Mouse (Mus musculus): ENCODE measurements around the gene Wwtr1.

Gene Wwtr1

DNA sequence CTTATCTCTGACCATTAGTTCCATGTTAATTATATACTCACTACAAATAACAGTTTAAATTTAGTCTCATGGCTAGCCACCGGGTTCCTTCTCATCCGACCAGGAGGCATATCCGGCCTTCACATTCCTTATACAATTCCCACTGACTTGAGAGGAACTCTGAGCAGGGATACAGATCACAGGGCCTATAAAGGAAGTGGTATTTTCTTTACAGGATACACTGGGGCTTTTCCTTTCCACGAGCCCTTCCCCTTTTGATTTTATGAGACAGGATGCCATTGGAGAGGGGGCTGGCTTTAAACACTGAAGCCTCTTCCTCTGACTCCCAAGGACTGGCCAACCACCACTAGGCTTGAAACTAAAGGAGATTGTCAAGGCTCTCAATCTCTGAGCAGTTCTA is 59.6 kb downstream of the Wwtr1 start:
- no peak for DNase-seq (ENCODE audit: low read depth, low spot score)

- no peak for DNase-seq (ENCODE audit: low read depth, low spot score)
These were observed 60.7 kb downstream of the Wwtr1 start for GRCm38 (mm10) chr3:57515044-57515443.

- no peak for DNase-seq (ENCODE audit: low read depth, low spot score)
These were observed 63.7 kb downstream of the Wwtr1 start for GRCm38 (mm10) chr3:57511816-57512586.

DNA sequence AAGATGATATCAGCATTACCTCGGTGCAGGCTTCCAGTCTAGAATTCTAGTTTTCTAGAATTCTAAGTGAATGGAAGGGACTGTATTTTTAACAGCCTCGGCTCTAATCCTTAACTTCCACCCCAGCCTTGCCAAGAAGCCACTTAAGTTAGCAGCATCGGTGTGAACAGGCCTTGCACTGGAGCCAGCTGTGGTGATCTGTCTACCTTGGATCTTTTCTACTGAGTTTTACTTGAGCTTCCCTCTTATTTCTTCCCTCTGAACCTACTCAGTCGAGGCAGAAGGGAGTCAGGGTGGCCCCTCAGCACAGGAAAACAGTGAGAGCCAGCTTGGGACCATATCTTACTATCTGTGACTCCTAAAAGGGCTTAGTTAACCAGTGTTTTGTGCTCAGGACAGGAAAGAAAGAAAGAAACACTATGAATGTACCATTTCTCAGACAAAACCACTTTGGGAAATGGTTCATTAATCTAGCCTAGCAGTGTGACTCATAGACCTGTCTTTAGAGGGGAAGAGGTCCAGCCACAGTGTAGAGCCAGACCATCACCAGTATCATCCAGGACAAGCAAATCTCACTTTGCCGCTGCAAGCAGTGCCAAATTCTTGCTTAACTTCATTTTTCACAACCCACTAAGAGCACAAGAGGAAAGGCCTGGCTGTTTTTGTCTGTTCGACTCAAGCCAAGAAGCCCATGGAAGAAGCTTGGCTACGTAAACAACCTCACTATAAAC is 65.6 kb downstream of the Wwtr1 start:
- DNase-seq (ENCODE audit: low read depth, low spot score), result no peak

DNA sequence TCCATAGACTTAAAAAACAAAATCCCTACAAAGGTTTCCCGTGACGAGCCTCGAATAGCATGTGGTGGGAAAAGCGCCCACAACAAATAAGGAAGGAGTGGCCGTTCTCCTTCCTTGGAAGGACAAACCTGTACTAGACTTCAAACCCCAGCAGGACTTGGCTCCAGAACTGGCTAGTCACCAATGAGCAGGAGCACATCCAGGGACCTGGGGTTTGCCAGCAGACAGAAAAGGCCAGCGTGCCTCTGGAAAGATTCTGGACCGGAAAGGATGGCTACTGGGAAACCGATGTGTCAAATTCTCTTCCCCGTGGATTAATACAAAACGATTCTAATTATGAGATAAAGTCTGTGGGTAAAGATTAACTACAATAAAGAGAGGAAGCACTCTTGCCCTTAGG is 69.7 kb downstream of the Wwtr1 start:
- DNase-seq (ENCODE audit: low read depth, low spot score), result no peak

GRCm38 (mm10) chr3:57504756-57505155 is 71.0 kb downstream of the Wwtr1 start:
- no peak for DNase-seq (ENCODE audit: low read depth, low spot score)

DNA sequence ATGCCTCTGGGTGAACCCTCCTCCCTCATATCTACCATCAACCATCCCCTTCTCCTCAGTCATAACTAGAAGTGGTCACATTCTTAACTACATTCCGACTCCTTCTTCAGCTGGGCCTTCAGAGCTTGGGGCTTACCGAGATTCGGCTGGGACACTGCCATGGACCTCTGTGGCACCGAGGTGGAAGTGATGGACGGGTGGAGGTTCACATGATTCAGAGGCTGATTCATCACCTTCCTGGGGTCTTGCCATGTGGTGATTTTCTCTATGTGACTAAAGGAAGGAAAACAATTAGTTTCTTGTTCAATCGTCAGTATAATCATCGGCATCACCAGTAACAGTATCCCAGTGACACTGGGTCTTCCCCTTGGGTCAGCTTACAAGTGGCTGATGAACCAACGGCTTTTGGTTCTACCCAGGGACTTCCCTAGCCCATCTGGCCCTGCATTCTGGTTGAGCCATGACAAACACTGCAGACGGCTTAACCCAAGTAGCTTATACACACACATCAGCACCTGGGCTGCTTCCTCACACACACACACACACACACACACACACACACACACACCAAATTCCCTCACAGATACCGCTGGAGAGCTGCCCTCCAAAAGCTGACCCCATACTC is 74.0 kb downstream of the Wwtr1 start:
- no peak for DNase-seq (ENCODE audit: low read depth, low spot score)

DNA sequence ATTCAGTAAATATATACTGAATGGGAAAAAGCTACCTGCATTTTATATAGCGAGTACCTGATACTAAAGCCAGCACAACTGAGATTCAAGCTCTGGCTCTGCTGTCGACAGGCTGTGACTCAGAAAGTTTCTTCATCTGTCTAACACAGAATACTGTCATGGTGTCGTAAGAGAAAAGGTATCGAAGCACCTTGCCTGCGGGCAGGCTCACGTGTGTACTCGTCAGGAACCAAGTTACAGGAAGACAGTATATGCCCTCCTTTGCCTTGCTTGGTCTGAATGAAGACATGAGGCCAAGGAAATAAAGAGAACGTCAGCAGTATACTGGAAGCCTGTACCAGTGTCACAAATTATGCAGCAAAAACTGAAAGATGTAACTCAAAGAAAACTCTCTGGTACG is 74.9 kb downstream of the Wwtr1 start:
- no peak for DNase-seq (ENCODE audit: low read depth, low spot score)

- DNase-seq (ENCODE audit: low read depth, low spot score), result no peak
These were observed 77.9 kb downstream of the Wwtr1 start for GRCm38 (mm10) chr3:57497791-57498190.

GRCm38 (mm10) chr3:57496428-57496827 is 79.3 kb downstream of the Wwtr1 start:
- DNase-seq (ENCODE audit: low read depth, low spot score), result no peak

GRCm38 (mm10) chr3:57487455-57488153 is 88.1 kb downstream of the Wwtr1 start:
- DNase-seq (ENCODE audit: low read depth, low spot score), result no peak

DNA sequence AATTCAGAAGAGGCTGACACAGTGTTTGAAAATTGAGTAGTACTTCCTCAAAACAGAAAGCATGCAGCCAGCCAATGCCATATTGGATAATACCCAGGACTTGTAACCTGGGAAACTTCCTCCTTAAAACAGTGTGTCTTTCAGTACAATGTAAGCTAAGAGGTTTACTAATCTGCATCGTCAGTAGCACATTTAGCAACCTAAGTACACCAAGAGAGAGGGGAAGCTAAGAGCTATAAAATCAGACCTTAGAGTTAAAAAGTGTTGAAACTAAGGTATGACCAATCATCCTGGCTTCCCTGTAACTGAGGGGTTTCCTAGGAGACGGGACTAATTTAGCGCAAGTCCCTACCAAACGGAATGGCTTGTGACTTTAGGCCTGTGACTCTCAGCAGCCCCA is 89.6 kb downstream of the Wwtr1 start:
- DNase-seq (ENCODE audit: low read depth, low spot score), result no peak

DNA sequence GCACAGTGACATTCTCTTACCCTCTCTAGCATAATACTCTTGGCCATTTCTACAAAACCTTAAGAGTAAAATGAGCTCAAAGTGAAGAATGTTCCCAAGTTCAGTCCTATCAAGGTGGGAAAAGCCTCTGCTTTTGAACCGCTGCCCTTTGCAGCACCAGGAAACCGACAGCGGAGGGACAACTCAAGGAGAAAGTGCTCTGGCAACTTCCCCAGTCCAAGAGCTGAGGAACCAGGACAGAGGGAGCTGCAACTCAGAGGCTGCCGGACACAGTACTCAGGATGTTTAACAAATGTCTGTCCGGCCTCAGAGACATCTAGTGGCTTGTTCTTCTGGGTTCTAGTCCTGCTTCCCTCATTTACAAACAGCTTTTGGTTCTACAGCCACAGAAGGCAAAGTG is 93.7 kb downstream of the Wwtr1 start:
- no peak for DNase-seq (ENCODE audit: low read depth, low spot score)

DNA sequence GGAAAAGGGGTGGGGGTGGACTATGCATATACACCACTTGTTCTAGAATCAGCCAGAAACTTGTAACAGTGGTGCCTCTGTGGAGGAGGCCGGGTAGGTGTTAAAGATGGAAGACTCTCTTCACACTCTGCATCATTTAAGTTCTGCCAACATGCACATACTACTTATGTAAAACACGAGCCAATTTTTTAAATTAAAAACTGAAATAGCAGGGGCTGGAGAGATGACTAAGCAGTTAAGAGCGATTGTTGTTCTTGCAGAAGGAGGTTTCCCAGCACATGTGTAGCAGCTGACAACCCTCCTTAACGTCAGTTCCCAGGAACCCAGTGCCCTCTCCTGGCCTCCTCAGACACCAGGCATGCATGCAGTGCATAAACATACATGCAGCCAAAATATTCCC is 95.1 kb downstream of the Wwtr1 start:
- DNase-seq (ENCODE audit: low read depth, low spot score), result no peak

DNA sequence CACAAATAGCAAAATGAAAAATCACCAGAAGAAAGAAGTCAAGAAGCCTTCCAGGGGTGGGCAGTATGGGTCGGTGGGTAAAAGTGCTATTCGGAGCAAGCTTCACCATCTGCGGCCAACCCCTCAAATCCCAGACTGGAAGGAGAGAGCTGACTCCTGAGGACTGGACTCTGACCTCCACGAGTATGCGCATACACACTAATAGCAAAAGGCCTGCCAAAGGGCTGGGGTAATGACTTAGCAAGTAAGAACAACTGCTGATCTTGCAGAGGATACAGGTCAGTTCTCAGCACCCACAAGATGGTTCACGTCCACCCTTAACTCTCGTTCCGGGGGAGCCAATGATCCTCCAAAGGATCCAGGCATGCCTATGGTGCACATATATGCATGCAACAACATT is 101.3 kb downstream of the Wwtr1 start:
- DNase-seq (ENCODE audit: low read depth, low spot score), result no peak

DNA sequence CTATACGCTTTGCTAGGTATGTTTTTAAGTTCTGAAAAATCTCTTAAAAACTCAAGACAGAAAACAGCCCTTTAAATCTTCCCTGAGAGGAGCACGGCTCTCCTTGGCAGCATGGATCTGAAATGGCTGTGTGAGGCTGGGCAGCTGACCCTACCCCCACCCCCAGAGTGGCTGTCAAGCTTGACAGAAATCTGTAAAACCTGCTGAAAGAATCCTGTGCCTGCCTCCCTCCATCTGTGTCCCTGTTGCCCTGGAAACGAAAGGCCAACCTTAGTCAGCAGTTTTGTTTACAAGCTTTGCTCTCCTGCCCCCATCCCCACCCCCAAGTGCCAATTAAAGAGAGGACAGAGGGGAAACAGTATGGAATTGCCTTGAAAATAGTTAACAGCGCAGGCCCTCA is 103.3 kb downstream of the Wwtr1 start:
- DNase-seq (ENCODE audit: low read depth, low spot score), result no peak

GRCm38 (mm10) chr3:57470981-57471601 is 104.6 kb downstream of the Wwtr1 start:
- no peak for DNase-seq (ENCODE audit: low read depth, low spot score)

- no peak for DNase-seq (ENCODE audit: low read depth, low spot score)
These were observed 105.4 kb downstream of the Wwtr1 start for GRCm38 (mm10) chr3:57470326-57470725.

DNA sequence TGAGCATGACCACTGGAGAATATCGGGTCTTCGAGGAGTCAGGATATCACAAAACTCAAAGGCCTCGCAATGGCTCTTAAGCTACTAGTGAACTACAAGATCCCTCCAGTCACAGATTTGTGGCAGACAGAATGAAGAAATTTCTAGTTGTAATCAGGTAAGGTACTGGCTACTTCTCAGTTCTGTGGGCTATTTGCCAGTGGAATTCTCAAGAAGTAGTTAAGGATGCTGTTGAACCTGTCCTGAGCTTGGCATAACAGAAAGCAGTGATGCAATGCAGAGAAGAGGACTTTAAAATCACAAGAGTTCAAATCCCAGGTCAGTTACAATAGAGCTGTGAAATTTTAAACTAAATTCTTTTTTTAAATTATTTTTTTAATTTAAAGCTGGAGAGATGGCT is 106.4 kb downstream of the Wwtr1 start:
- DNase-seq (ENCODE audit: low read depth, low spot score), result no peak

GRCm38 (mm10) chr3:57466289-57466688 is 109.4 kb downstream of the Wwtr1 start:
- DNase-seq (ENCODE audit: low read depth, low spot score), result peak; percentile 31

DNA sequence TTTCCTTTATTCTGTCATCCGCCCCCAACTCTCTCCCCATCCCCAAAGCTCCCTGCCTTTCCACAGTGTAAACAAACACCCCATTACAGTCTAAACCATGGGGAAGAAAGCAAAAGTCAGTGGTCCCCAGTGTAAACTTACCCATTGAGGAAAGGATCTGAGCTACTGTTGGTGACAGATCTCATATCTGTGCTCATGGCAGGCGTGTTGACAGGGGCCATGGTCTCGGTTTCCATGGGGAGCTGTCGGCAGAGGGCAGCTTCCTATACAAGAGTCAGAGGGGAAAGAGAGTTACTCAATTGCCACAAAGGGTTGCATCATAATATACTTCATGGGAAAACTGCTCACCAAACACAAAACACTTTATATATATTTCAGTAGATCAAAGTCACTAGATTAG is 112.4 kb downstream of the Wwtr1 start:
- no peak for DNase-seq (ENCODE audit: low read depth, low spot score)

DNA sequence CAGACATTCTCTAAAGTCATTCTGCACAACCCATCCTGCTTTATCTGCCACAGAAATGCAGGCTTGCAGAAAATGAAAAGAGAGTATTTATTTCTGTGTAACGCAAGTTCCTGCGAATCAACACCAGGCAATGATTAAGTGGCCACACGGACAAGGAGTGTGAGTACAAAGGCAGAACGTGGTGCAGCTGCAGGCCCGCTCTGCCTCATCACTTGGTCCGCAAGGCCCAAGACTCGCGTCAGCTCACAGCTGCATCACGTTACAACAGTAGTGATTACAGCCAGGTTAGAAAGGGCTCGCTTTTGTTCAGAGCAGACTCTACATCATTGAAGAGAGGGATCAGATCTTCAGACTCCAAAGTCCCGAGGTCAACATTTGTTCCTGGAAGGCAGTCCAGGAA is 117.1 kb downstream of the Wwtr1 start:
- no peak for DNase-seq (ENCODE audit: low read depth, low spot score)
